Mouse (Mus musculus): ENCODE measurements at regions not wholly inside any gene's neighbourhood (a gene's known extent, or its start where the extent isn't known, plus 50 kb on each side); places are given as distances from the start of the nearest gene placed in this dataset.
A peak's percentile ranks its signal among the peaks of the same experiment; 100 is the strongest.

DNA sequence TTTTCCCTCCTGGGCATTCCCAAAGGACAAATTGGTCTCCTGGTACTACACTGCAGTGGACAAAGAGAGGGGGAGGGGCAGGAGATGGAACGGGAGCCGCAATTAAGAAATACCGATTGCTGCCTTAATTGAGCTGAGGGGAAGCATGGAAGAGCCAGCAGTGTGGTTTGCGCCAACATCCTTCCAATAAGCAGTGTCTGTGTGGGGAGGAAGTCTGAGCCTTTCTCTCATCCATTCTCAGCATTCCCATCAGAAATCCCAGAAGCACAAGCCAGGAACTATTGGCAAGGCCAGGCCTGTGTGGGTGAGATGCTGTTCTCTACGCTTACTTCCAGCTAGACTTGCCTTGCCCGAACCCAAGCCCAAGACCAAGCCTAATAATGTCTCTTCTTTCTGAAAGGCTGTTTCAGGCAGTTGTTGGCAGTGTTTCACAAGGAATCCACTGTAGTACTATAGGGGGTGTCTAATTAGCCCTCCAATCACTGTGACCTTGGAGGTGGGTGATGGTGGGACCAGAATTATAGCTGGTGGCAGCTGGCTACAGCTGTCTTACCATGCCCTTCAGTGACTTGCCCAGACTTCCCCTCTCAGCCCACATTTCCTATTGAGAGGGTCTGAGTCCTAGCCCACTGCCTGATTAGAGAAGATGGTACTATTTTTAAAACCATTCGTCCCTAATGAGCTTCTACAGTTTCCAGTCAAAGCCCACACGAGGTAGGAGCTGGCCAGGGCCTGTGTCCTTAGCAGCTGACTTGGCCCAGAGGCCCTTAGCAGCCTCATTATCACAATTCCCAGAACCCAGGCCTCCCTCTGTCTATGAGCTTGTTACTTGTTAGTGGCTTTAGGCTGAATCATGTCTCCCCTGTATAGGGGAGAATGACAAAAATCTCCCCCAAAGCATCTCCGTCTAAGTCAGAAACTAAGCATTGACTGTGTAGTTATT, 115.1 kb upstream of the Bdnf start:
- DNase-seq (ENCODE audit: low read depth, low spot score): no peak
- 81% methylated on average over 9 of the region's 9 CpGs for WGBS

DNA sequence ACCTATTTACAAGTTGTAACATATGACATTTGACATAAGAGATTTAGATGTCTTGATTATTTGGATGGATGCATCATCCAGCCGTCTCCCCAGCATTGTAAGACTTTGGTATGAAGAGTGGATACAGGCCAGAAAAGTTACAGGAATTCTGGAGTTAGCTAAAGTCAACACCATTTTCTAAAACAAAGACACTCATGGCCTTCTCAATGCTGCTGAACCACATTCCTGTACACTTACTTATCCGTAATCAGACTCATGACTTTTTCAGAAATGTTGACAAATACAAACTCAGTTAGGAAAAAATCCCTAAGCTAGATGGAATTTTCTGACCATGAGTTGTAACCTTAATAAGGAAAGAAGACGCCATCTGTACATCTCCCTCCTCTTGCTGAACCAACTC, 111.5 kb upstream of the Bdnf start:
- no peak for DNase-seq (ENCODE audit: low read depth, low spot score)
- 58% methylated on average over 3 of the region's 3 CpGs for WGBS

DNA sequence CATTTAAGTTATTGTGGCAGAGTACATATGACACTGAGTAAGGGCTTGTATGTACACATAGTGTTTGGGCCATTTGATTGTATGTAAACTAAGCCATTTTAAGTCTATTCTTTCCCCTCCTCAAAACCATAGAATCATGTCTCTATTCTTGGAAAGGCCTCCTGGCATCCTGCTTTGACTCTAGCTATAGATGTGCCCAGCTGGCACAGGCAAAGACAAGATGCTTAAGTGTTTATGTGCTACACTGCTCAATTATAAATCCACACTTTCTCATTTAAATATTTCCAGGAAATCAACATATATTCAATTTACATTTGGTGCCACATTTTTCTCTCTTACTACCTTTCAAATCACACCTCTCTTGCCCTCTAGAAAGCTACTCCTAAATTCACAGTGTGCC, 97.6 kb upstream of the Bdnf start:
- DNase-seq (ENCODE audit: low read depth, low spot score): no peak

DNA sequence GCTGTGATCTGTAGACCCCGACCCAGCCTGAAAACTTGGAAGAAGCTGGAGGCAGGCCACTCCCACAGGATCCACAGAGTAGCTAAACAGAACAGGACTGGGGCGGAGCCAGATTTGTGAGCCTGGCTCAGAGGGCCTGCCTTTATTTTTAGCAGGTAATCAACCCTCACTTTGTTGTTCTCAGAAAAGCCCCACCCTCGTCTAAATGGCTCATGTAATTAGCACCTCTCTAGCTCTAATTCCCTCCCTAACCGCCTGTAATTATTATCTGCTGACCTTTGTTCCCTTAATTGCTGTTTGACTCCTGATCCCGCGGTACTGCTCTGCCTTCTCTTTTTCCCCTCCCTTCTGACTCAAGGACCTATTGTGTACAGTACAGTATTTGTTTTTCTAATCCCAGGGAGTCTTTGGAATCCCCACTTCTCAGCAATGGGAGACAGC, 95.6 kb upstream of the Bdnf start:
- WGBS: 4% methylated on average over 6 of the region's 6 CpGs
- peak; percentile 22 for DNase-seq (ENCODE audit: low read depth, low spot score)

DNA sequence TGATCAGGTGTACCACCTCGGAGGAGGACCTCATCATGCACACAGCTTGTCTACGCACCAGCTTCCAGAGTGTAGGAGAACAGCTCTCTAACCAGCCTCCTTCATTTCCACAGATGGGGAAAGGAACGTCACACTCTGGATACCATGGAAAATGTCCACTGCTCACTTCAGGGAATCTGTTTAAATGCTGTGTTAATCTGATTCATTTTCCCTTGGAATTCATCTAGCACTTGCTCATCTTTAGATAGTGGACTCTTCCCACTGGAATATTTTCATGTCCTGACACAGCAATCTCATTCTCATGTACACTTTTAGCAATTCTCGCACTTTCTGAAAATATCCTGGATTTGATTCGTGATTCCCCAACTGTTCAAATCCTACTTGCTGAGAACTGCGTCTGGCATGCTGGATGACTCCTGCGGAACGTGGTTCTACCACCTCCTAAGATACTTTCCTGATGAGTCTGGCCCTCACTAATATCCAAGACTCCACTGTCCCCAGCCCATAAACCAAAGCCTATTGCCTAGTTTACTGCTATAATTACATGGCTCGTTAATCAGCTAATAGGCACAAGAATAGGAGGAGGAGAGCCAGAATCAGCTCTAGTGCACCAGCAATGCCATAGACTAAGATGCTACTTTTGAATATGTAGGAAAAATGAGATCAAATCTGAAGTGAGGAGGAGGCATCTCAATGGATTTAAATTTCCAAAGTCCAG, 56.0 kb upstream of the Bdnf start:
- 72% methylated on average over 9 of the region's 9 CpGs for WGBS
- DNase-seq (ENCODE audit: low read depth, low spot score): no peak

DNA sequence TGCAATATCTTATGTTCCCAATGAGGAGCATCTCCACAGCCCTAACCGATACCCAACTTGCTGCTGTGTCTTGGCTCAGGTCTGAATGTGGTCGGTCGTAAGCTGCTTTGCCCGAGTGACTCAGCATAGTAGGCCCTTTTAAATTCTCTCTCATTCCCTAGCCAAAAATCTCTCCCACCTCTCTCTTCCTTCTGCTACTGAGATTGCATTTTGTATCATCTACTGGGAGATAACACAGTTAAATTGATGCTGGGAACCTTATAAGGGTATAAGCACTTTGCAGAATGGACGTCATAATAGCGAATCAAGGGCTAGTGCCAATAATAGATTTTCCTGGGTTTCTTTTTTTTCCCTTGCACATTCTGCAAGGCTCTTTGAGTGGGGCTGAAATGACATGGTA, 54.8 kb upstream of the Bdnf start:
- no peak for DNase-seq (ENCODE audit: low read depth, low spot score)
- WGBS: 85% methylated on average over 6 of the region's 6 CpGs

DNA sequence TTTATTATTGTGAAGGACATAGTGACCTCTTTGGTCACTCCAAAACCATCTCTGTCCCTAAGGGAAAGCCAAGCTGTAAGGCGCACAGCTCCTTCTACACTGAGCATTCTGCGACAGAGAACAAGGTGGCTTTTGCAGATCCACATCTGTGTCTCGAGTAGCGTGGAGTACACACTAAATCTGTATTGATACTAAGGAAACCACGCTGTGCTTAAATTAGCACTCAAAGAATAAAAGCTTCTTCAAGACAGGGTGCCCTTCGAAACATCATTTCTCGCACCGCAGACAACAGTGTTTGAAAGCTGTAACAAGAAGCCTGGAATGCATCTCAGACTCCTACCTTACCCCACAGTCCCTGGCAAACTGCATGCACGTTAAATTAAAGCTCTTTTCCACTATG, 52.9 kb upstream of the Bdnf start:
- DNase-seq (ENCODE audit: low read depth, low spot score): no peak
- 67% methylated on average over 9 of the region's 9 CpGs for WGBS
